Mouse (Mus musculus) mature B cell (primary cell): ENCODE data around the gene Kcnd3.

Experiments used
- in situ Hi-C: fragments of 300-500 bp; cut with MboI; formaldehyde crosslinking; loops from 2 replicates; pipeline ENCODE4 v1.14.3; 2019

The Kcnd3 gene

DNA sequence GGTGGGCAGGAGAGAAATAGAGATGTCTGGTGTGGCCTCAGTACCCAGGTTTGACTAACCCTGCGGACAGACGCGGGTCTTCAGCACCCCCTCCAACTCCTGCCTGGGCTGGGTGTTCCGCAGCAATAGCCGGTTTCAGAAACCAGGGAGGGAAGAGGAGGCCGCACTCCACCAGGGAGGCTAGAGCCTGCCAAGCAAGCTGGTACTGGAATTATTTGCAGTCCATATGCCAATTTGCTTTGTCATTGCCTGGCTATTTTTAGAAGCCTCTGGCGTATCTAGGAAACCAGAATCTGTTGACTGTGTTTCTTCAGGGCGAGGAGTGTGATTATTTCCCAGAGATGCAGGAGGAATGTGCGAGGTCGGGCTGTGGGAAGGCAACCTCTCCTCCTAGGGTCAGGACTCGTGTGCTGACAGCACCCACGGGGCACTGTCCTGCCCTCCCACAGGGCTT is 69.1 kb downstream of the Kcnd3 start:
- in situ Hi-C loops: no loop called here

DNA sequence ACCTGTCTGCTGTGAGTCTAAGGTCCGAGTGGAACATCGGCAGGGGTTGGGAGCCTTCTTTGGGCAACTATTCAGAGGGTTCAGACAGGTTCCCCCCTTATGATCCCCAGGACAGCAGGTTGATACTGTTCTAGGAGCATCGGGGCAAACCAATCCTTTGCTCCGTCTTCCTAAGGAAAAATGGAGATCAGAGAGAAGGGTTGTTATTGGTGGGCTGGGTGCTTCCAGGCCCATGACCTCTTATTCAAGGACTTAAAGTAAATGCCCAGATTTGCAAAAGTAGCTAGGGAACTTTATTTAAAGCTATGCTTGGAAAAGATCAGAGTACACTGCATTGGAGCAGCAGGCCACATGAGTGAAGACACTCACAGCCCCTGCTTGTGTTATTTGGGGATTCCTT is 69.5 kb downstream of the Kcnd3 start:
- in situ Hi-C loops: no loop called here

DNA sequence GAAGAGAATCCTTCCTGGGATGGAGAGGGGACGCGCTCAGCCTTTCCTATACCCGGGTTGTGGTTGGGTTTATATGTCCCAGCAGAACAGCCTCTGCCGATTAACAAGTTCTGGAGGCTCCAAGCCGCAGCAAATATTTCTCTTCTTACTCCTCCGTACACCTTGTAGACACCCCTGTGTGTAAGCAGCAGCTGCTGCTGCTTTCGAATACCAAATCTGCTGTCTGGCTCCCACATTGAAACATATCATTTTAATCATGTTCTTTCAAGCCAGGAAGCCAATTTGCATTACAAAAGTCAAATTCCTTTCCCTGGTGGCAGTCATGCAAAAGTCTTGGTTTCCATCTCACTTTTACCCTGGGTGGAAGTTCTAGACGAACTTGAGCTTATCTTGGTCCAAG is 76.7 kb downstream of the Kcnd3 start:
- in situ Hi-C loops: no loop called here

DNA sequence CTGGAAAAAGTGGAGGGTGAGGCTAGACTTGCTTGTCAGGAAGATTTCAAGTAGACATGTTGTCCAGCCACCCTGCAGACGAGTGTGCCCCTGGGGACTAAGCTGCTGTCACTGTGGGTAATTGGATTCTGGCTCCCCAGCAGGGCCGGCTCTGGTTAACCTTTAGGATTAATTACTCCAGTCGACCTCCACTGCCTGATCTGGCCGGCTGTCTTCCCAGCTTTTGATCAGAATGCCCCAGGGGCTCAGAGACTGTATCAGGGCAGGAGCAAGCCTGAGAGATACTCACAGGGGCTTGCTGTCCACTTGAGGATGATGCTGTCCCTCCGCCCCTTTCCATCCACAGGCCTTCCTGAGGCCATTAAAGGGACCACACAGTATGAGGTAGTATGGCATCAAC is 77.6 kb downstream of the Kcnd3 start:
- in situ Hi-C loops: no loop called here

DNA sequence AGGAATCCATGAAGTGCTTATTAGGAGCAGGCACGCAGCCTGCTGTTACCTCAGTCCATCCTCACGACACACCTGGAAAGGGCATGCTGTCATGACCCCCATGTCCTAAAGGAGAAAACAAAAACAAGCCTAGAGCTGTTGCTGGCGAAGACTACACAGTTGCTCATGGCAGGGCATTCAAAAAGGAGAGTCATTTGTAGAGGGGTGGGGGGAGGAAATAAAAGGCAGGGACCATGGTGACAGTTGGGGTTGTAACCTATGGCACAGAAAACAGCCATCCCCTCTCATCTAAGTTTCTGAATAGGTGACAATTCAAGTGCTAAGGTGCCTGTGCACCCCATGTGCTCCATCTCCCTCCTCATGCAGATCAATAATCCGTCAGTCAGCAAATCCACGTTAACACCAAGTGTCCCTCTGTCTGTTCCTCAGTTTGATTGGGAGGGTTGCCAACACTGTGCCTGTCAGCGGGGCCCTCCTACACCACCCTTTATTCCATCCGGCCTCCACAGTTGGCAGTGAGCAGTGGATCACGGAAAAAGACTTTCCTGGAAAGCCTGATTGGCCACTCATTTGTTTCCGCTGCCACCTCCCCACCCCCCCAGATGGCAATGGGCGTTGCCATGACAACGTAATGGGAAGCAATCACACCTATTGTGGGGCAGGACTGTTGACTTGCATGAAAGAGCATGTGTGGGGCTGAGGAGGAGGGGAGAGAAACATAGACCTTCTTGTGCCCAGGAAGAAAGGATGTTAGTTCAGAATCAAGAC is 78.4 kb downstream of the Kcnd3 start:
- in situ Hi-C loops: no loop called here

DNA sequence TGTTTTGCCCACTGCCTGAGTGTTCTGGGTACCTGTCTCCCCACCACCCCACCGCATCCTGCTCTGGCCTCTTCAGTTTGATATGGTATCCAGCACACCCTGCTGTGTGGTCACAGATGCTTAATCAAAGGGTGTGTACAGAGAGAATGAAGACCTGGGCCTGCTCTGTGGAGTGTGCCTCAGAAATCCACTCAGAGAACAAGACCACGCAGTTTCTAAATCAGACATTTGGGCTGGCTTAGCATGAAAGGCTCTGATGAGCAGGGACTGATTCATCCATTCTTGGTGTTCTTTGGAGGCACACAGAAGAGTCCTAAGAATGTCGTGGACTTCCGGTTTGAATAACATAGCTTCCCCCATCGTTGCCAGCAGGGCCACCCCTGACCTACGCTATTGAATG is 86.3 kb downstream of the Kcnd3 start:
- in situ Hi-C loops: no loop called here

DNA sequence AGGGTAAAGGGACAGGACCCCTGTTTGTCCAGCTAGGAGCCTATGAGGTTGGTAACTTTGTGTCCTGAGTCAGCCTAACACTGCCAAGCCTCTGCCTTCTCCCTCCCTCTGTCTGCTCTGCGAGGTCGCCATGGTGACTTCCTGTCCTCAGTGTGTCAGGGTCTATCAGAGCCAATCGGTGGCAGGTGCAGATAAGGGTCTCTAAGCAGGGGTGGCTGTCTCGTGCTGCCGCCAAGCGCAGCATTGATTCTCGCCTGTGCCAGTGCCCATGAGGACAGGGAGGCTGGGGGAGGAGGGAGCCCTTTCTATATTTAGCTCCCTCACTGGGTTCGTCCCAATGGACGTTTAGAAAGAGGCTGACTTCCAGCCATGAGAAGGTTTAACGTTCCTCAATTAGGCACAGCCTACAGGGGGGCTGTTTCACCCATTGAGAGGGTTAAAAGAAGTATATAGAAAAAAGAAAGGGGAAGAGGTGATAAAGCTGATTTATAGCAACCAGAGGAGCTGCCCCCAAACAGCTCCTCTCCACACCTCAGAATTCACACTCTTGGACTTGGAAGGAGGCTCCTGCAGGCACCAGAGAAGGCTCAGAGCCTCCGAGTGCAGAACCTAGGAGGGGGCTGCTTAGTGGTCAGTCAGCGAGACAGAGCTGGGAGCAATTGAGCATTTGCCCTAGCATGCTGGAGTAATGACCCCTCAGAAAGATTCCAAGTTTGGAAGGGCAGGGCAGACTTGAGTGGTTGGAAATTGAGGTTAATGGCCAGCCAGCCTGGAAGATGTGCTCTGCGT is 86.9 kb downstream of the Kcnd3 start:
- in situ Hi-C loops: no loop called here

DNA sequence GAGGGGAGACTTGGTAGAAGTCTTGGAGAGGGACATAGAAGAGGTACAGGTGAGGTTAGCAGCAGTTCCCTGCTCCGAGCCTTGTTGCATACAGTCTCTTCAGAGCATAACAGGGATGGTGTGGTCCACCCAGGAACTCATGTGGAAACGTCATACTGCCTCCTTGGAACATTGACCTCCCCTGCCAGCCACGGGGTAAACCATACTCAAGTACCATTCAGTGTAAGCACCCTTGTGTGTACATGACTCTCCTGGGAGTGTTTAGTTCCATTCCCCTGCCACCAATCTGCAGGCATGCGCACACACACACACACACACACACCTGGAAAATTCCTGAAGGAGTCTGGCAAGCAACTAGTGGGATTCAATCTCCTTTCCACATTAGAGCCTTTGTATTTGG is 90.6 kb downstream of the Kcnd3 start:
- in situ Hi-C loops: no loop called here

DNA sequence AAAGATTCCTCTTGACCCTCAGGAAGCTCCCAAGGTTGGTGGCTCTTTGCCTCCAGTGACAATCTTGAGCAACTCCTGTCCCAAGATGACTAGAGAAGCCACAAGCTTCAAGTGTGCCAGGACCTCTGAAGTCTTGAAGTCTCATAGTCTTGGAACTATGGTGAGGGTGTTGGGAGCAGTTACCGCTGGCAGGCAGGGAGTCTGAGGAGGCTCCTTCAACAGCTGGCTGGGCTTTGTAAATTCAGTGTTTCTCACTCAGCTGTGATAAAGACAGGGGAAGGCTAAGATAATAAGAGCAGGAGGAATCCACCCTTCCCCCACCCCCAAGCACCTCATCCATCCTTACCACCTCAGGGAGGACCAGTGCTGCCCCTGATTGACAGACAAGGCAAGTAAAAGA is 92.0 kb downstream of the Kcnd3 start:
- in situ Hi-C loops: no loop called here

DNA sequence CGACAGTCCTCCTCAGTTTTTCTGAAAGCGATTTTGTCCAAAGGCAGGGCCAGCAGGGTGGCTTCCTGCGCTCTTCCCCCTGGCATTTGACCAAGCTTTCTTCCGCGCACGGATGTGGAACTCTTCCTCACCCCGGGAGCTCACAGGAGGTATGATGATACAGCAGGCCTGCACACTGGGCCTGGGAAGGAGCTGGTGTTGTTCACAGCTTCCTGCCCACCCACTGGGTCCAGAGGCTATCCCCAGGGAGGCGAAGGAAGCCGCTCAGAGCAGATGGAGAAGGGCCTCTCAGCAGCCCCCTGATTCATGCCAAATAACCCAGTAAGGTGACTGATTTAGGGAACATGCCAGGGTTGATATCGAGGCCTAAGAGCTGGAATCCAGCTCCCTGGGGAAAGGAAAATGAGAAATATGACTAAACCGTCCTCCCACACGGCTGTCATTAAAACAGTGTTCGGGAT is 94.5 kb downstream of the Kcnd3 start:
- in situ Hi-C loops: no loop called here

DNA sequence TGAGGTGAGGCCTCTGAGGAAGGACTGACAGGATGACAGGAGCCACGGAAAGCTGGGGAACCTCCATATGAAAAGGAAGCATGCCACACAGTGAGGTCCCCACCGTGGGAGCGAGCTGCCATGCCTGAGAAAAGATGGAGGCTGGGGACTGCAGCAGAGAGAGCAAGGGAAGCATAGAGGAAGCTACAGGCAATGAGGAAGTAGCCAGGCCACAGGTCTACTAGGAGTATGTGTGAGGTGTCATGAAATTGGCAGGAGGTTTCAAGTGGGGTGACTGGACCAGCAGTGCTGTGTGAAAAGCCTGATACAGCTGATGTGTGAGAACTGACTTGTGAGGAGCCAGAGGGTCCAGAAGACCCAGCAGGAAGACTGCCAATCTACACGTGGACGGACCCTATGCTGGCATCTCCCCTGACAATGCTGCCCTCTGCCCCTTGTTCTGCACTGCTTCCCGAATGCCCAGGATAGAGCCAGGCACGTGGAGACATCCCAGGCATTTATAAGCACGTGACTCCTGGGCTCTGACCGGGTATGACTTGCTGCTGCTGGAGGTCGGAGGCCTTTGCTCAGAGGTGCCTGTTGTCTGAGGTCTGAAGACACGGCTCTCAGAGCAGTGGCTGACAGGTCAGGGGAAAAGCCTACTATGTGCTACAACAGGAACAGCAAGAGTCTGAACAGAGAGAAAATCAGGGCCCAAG is 96.1 kb downstream of the Kcnd3 start:
- in situ Hi-C loops: no loop called here

DNA sequence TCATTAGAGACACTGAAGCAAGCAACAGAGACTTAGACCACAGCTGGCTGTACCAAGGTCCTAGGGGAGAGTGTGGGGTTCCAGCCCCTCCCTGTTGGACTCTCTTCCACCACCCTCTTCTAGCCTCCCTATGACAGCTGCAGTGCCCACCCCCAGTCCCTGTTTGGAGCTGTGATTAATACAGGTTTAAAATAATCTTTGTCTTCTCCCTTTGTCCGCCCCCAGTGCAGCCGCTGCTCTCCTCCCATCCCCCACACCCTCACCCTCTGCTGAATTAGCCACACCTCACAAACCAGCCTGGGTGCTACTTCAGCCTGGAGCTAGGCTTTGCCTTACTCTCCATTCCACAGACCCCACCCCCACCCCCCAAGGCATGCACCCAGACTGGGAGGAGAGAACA is 107.3 kb downstream of the Kcnd3 start:
- in situ Hi-C loops: no loop called here

DNA sequence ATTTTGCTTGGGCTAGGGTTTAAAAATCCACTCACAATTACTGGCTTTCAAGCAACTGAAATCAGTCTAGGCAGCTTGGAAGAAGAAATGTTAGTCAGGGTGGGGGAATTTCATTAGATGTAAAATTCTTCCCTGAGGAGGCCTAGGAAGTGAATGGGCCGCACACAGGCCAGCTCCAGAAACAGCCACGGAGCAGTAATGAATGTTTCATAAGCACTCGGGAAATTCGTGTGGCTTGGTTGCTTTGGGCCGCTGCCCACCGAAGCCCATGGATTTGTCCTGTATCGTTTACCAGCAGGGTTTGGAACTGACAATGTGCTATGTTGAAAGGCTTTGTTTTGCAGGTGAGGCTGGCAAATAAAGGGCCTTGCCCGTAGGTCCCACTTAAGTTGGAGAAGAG is 114.8 kb downstream of the Kcnd3 start:
- in situ Hi-C loops: no loop called here

DNA sequence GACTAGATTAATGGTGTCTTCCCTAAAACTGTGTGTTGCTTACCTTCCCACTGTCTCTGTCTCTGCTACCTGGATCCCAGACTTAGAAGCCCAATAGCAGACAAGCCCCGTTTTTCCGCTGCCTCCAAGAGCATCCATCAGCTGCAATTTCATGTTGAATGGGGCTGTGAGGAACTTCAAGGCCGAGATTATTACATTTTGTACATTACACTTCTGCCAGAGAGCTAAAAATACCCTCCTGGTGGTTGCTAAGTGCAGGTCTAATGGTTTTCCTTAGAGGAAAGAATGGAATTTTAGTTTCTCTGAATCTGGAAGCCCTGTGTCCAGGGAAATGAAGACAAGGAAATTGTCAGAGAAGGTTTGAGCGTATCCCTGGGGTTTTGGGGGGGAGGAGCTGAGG is 115.3 kb downstream of the Kcnd3 start:
- in situ Hi-C loops: no loop called here

DNA sequence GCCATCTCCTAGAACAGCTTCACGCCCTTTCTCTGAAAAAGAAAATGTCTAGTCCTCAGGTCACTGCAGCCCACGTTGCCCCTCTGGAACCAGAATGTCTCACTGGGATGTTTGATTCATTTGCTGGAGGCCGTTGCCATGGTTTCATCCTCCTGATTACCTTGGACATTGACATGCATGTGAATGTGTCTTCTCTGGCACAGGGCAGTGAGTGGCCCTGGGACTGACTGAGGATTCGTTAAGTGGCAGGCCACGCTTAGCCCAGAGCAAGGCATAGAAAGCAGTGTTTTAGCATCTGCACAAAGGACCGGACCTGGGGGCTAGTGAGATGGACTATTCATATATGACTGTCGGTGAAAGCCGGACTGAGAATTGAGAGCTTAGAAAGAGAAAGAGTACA is 116.3 kb downstream of the Kcnd3 start:
- in situ Hi-C loops: no loop called here

DNA sequence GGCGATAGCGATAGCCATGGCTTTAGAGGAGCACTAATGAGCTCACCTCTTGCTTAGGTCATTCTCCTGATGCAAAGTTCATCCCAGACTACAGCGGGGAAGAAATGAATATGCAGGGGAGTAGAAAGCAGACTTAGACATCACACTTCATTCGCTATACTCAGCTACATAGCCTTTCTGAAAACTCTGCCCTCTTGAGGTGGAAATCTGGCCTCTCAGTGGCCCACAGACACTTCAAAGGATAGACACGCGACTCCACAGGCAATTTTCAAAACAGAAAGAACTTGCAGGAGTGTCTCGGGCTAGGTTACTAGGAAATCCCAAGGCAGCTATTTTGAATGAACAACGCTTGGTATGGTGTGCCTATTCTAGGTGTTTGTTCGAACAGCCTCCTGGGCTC is 116.7 kb downstream of the Kcnd3 start:
- in situ Hi-C loops: no loop called here

DNA sequence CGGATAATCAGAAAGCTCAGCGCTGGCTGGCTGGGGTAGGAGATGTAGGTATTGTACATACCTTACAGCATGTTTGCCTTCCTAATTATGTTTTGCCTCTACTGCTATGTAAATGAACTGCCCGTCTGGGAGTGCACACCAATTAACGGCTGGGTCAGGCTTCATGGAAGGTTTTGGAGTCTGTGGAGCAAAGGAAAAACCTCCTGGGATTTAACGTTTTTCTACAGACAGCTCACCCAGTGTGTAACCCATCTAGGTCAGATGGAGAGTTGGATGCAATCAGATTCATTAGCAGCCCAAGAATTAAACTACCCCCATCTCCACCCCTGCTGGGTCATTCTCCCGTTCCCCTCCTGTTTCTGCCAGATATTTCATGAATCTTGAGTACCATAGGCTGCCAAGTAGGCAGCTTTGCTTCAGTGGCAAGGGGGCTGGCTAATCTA is 117.2 kb downstream of the Kcnd3 start:
- in situ Hi-C loops: no loop called here

DNA sequence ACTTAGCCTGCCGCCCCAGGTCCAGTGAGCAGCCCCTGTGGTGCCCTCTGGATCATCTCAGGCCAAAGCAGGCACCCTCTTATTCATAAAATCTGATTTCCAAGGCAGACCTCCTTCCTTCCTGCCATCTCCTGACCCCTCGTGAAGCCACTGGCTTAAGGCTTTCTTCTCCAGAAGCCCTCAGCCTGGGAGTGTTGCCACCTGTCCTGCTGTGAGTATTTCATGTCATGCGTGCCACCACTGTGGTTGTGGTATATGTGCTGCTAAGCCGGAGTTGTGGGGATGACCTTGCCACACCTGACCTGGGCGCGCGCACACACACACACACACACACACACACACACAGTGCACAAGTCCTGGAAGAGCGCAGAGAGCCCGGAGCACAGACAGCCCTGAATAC is 117.8 kb downstream of the Kcnd3 start:
- in situ Hi-C loops: no loop called here

DNA sequence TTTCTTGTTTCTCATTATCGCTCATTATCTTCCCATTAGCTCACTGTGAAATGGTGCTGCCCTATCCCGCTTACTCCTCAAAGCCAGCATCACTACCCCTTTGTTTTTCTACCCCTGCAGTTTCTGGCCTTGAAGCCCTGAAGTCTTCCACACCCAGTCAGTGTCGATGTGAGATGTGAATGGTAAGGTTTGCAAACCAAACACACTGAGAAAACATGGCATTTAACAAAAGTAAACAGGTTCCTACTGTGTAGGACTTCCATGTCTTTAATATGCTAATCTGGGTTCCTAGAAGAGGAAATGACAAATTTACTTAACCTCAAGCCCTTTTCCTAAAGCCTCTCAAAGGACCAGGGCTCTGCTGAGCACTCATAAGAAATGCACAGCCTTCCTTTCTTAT is 118.7 kb downstream of the Kcnd3 start:
- in situ Hi-C loops: no loop called here

DNA sequence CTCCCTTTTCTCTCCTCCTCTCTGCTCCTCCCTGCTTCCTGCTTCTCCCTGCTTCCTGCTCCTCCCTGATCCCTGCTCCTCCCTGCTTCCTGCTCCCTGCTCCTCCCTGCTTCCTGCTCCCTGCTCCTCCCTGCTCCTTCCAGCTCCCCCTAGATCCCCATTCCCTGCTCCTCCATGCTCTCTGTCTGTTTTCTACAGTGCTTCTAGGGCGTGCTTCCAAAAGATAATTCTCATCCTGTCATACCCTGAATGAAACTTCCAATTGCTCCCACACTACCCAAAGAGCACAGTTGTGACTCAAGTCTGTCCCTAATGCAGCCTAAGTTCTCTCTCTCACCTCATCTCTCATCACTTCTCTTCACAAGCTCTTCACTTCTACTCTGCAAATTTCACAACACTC is 119.8 kb downstream of the Kcnd3 start:
- in situ Hi-C loops: no loop called here

DNA sequence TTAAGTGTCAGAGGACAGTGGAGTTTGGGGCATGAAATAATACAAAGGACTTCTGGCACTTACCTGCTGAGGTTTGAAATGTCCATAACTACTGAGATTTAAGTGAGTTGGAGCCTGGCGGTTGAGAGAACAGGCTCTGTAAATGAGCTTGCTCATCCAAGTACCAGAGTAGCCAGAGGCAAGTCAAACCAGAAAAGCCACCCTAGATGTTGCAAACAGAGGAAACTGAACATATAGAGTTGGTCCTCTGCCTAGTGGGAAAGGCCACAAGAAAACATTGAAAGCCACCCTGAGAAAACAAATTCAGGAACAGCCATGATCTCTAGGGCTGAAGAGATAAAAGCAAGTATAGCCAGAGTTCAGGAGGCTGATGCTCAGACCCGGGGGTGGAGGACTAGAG is 121.0 kb downstream of the Kcnd3 start:
- in situ Hi-C loops: no loop called here

DNA sequence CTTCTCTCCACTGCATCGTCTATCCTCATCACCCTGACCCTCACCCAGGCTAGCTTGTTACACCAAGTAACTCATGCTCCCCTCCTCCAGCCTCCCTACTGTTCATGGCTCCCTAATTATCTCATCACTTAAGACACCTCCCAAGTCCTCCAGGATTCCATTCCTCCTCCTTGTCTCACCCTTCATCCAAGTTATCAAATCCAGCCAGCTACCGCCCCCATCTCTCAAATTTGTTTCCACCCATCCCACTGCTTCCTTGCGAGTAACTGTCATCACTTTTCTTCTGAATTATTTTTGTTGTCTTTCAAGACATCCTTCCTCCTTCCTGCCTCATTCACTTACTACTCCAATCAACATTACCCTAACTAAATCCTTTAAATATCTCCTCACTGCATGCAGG is 126.2 kb downstream of the Kcnd3 start:
- in situ Hi-C loops: no loop called here

DNA sequence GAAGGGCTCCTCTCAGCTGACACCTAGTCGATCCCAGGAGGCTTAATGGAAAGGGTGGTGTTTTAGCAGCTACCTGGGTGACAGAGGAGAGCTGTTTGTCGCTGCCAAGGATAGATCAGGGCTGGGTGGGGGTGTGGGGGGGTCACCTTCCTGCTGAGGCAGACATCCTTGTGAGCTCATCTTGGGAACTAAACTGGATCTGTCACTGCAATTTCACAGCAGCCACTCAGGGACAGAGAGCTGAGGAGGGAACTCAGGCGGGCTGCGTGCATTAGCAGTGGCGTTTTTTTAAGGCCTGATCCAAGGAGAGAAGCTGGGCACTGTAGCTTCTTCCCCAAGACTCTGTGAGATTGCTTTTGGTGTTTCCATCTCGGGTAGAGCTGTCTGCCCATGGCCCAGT is 129.0 kb downstream of the Kcnd3 start:
- in situ Hi-C loops: no loop called here
